Mouse (Mus musculus) limb, embryonic 15.5 days (tissue): ENCODE data around the gene Diaph2. TPM values are rescaled to one million over a fixed set of nuclear protein-coding genes. Genes with fewer than 3 reads are reported as not detected.
"Not testable (repeated sequence)": the region's sequence is repeated elsewhere in the genome, so short reads cannot be mapped to it uniquely, and the experiment has no call there.

Experiments
- ATAC-seq: fragments of 200-750 bp; cut with Nextera tagmentation; 2 replicates; pipeline ENCODE4 v1.8.0; 2017; ENCODE audit warnings: low read depth, moderate TSS enrichment; ENCODE audit not compliant: insufficient number of reproducible peaks, low FRiP score, low TSS enrichment
- H3K27ac ChIP-seq: fragments of 300-500 bp; sonication (generic); 2 replicates; pipeline ENCODE4 v1.5.1; 2015; ENCODE audit warnings: moderate library complexity, mild to moderate bottlenecking, inconsistent platforms
- H3K27me3 ChIP-seq: fragments of 300-500 bp; sonication (generic); 2 replicates; pipeline ENCODE4 v1.6.1; 2015; ENCODE audit warnings: inconsistent platforms
- H3K36me3 ChIP-seq: fragments of 300-500 bp; sonication (generic); 2 replicates; pipeline ENCODE4 v1.6.1; 2015; ENCODE audit warnings: inconsistent platforms
- H3K4me1 ChIP-seq: fragments of 300-500 bp; sonication (generic); 2 replicates; pipeline ENCODE4 v1.6.1; 2015; ENCODE audit warnings: inconsistent platforms
- H3K4me2 ChIP-seq: fragments of 300-500 bp; sonication (generic); 2 replicates; pipeline ENCODE4 v1.6.1; 2015; ENCODE audit warnings: mild to moderate bottlenecking, inconsistent platforms
- H3K4me3 ChIP-seq: fragments of 300-500 bp; sonication (generic); 2 replicates; pipeline ENCODE4 v1.5.1; 2015; ENCODE audit warnings: mild to moderate bottlenecking, inconsistent platforms
- H3K9ac ChIP-seq: fragments of 300-500 bp; sonication (generic); 2 replicates; pipeline ENCODE4 v1.6.1; 2015; ENCODE audit warnings: inconsistent platforms
- H3K9me3 ChIP-seq: fragments of 300-500 bp; sonication (generic); 2 replicates; pipeline ENCODE4 v1.6.1; 2016; ENCODE audit warnings: inconsistent platforms
- WGBS: fragments of 180-500 bp; shearing (Covaris S2); methylation state at CpG from one replicate; pipeline ENCODE4 v1.1.7; 2015; 5-methylcytosine and 5-hydroxymethylcytosine counted together
- polyA plus RNA-seq: library from polyadenylated mRNA; unstranded; fragments of >200 nt; fragmentation: Nextera tagmentation; extraction: Ambion mirVana; gene quantifications from 2 replicates; pipeline ENCODE4 v1.2.1, GENCODE M21; 2015

The Diaph2 gene
- polyA plus RNA-seq, 1 experiment from 2014 or later: 5.6 TPM

DNA sequence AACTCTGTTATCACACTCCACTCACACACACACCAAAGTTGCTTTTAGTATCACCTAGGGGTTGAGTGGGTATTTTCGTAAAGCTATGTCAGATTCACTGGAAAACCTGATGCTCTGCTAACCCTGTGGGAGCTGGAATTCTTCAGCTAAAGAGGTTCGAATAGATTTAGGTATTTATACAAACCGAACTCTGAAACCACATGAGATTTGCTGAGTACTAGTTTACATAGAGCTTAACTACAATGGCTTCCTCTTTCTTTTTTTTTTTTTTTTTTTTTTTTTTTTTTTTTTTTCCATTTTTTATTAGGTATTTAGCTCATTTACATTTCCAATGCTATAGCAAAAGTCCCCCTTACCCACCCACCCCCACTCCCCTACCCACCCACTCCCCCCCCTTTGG lies 447.9 kb downstream of the Diaph2 start:
- 84% methylated on average over 3 of the region's 3 CpGs for WGBS
- H3K27me3 ChIP-seq, H3K36me3 ChIP-seq, H3K4me3 ChIP-seq, H3K4me1 ChIP-seq, H3K4me2 ChIP-seq, H3K27ac ChIP-seq, H3K9ac ChIP-seq, H3K9me3 ChIP-seq, ATAC-seq: not testable (repeated sequence)

DNA sequence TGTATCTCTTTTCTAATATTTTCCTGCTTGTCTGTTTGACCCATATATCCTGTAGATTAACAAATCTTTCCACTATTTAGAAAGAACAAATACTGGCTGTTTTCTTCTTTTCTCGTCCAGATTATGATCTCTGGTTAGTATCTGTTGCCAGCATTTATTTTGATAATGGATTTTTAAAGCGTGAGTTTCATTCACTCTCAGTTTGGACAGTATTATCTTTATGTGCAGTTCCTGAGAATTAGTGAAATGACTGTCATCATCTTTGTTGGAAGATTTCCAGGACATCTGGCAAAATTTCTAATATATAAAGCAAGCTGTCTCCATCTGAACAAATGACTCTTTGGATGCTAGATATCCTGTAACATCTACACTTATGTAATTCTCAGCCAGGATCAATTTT lies 455.7 kb downstream of the Diaph2 start:
- H3K4me1 ChIP-seq: no peaks in the 10 kb centered on the region
- no peak overlapping the region for H3K27ac ChIP-seq
- no peaks in the 10 kb centered on the region for H3K27me3 ChIP-seq
- H3K4me3 ChIP-seq: no peak overlapping the region
- no peaks in the 10 kb centered on the region for H3K9me3 ChIP-seq
- ATAC-seq: no peak
- 59% methylated on average over 2 of the region's 2 CpGs for WGBS
- H3K9ac ChIP-seq: no peak overlapping the region
- no peak overlapping the region for H3K4me2 ChIP-seq
- no peaks in the 10 kb centered on the region for H3K36me3 ChIP-seq

DNA sequence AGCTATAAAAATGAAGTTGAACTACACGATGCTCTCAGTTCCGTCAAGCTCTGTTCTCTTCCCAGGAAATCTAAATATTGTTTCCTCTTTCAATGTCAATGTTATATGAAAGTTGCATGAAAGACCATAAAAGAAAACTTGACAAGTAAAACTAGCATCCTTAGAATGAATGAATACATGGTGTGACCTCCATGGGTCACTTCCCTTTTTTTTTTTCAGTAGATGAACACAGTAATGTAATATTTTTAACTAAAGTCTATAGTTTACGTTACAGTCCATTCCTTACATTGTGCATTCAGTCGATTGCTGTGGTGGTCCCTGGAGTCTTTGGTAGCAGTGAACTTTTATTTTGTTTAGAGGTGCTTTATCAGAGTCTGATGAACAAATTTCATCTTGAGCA lies 462.7 kb downstream of the Diaph2 start:
- no peaks in the 10 kb centered on the region for H3K4me1 ChIP-seq
- H3K27ac ChIP-seq: no peak overlapping the region
- H3K4me3 ChIP-seq: no peak overlapping the region
- H3K9me3 ChIP-seq: no peaks in the 10 kb centered on the region
- ATAC-seq: no peak
- H3K4me2 ChIP-seq: no peak overlapping the region
- 90% methylated on average over 4 of the region's 4 CpGs for WGBS
- no peaks in the 10 kb centered on the region for H3K27me3 ChIP-seq
- no peaks in the 10 kb centered on the region for H3K36me3 ChIP-seq
- no peak overlapping the region for H3K9ac ChIP-seq

DNA sequence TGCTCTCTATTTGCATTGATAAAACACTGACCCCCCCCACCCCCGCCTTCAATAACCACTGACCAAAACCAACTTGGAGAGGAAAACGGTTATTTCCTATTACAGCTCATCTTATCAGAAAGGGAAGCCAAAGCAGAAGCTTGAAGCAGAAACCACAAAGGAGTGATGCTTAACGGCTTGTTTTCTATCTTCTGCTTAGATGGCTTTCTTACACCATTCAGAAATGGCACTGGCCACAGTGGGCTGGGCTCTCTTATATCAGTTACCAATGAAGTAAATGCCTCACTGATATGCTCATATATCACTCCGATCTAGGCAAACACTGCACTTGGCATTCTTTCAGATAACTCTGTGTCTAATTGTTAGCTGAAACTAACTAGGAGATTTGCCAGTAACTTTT lies 463.2 kb downstream of the Diaph2 start:
- no peak overlapping the region for H3K4me2 ChIP-seq
- no peaks in the 10 kb centered on the region for H3K9me3 ChIP-seq
- no peak for ATAC-seq
- 87% methylated on average over 4 of the region's 4 CpGs for WGBS
- H3K27ac ChIP-seq: no peak overlapping the region
- no peaks in the 10 kb centered on the region for H3K4me1 ChIP-seq
- no peaks in the 10 kb centered on the region for H3K36me3 ChIP-seq
- no peaks in the 10 kb centered on the region for H3K27me3 ChIP-seq
- H3K4me3 ChIP-seq: no peak overlapping the region
- no peak overlapping the region for H3K9ac ChIP-seq

DNA sequence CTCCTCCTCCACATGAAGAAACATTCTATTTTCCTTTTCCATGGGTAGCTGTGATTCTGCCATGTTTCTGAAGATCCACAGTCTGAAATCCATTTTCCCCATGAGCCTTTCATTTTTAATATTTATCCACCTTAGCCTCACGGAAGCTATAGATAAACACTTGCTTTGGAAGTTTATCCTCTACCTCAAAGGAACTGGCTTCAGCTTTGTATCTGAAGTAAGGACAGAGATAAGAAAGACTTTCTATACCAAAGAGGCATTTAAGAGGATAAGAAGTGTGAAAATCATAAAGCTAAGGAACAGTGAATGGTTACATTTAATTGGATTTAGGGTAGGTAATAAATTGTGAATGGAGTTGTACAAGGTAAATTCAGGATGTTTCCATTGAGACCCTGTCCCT lies 480.5 kb downstream of the Diaph2 start:
- 95% methylated on average over 1 of the region's 1 CpGs for WGBS
- ATAC-seq: no peak
- H3K4me1 ChIP-seq: no peaks in the 10 kb centered on the region

DNA sequence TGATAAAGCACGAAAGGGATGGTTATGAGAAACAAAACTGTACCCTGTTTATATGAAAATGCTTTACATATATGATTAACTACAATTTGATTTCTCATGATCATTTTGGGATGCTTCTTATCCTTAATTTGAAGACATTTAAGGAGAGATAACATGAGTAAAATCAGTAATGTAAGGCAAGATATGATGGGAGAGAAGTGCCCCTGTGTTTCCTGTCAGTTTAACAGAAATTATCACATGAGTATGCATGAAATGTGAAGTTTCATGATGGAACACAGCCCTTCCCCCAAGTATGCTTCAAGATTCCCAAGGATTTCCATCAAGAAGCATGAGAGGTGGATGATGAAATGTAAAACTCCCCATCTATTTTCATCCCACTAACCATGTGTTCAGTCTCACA lies 485.6 kb downstream of the Diaph2 start:
- Histone ChIP-seq H3K27ac (no peak overlapping the region), H3K4me2 (no peak overlapping the region), H3K9ac (no peak overlapping the region), H3K27me3 (no peaks in the 10 kb centered on the region), H3K9me3 (no peaks in the 10 kb centered on the region), H3K4me1 (no peaks in the 10 kb centered on the region), H3K4me3 (no peak overlapping the region), H3K36me3 (no peaks in the 10 kb centered on the region)
- ATAC-seq: no peak
- 82% methylated on average over 1 of the region's 1 CpGs for WGBS

More for the DNA sequence above, 480.5 kb downstream of the Diaph2 start:
- Histone ChIP-seq H3K9ac (no peak overlapping the region), H3K36me3 (no peaks in the 10 kb centered on the region), H3K9me3 (no peaks in the 10 kb centered on the region), H3K27ac (no peak overlapping the region), H3K27me3 (no peaks in the 10 kb centered on the region), H3K4me3 (no peak overlapping the region), H3K4me2 (no peak overlapping the region)

DNA sequence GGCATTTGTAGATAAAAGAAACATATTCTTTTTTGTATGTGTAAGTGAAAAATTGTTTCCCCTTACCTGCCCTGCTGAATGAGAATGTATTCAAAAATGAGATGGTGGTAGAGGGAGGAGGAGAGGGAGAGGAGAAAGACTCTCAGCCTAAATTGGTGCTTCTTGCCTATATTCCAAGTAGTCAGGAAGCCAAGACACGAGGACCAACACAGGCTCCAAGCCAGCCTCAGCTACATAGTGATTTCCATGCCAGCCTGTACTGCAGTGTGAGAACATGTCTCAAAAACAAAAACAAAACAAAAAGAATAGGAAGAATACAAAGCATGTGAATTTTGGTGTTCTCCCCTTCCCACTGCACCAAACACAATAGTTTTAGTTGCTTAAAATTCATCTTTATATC lies 497.1 kb downstream of the Diaph2 start:
- H3K27me3 ChIP-seq: no peaks in the 10 kb centered on the region
- H3K9me3 ChIP-seq: no peaks in the 10 kb centered on the region
- ATAC-seq: no peak
- H3K4me1 ChIP-seq: no peaks in the 10 kb centered on the region
- no peak overlapping the region for H3K27ac ChIP-seq
- H3K4me2 ChIP-seq: no peak overlapping the region
- WGBS: 81% methylated on average over 1 of the region's 1 CpGs
- H3K9ac ChIP-seq: no peak overlapping the region
- no peak overlapping the region for H3K4me3 ChIP-seq
- no peaks in the 10 kb centered on the region for H3K36me3 ChIP-seq

DNA sequence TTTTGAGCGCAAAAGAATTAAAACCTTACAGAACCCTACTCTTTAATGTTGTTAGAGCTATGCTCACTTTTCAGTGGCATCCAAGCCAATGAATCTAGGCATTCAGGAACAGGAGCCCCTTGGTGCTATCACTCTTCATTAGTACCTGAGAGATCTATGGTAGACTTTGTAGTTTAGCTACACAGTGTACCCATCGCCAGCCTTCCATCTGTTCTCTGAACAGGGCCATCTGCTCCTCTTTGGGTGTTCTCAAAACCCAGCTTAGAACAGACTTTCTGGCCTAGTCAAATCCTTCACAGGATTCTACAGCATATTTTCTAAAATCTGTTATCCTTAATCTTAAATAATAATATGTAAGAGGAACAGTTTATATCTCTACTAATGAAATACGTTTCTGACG lies 504.1 kb downstream of the Diaph2 start:
- Histone ChIP-seq H3K9ac (no peak overlapping the region), H3K4me2 (no peak overlapping the region), H3K27me3 (no peaks in the 10 kb centered on the region), H3K4me3 (no peak overlapping the region), H3K4me1 (no peaks in the 10 kb centered on the region), H3K9me3 (no peaks in the 10 kb centered on the region), H3K27ac (no peak overlapping the region), H3K36me3 (no peaks in the 10 kb centered on the region)
- ATAC-seq: no peak
- WGBS: 92% methylated on average over 4 of the region's 4 CpGs

DNA sequence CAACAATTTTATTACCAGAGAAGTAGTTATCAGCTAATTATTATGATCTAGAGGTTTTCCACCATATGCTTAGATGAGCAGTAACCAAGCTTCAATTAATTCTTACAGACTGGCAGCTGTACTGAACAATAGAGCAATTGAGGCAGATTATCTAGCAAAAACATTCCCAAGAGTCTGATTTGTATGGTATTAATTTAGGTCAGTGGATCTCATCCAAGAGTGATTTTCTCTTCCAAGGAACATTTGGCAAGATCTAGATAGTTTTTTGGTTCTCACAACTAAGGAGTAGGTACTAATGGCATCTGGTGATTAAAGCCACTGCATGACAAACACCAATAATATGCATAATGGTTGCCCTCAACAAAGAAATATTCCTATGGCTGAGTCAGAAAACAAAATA lies 516.2 kb downstream of the Diaph2 start:
- ATAC-seq: no peak
- H3K27me3 ChIP-seq: no peaks in the 10 kb centered on the region
- H3K9ac ChIP-seq: no peak overlapping the region
- H3K4me2 ChIP-seq: no peak overlapping the region
- no peak overlapping the region for H3K27ac ChIP-seq
- no peaks in the 10 kb centered on the region for H3K4me1 ChIP-seq
- H3K9me3 ChIP-seq: no peaks in the 10 kb centered on the region
- H3K36me3 ChIP-seq: no peaks in the 10 kb centered on the region
- H3K4me3 ChIP-seq: no peak overlapping the region

DNA sequence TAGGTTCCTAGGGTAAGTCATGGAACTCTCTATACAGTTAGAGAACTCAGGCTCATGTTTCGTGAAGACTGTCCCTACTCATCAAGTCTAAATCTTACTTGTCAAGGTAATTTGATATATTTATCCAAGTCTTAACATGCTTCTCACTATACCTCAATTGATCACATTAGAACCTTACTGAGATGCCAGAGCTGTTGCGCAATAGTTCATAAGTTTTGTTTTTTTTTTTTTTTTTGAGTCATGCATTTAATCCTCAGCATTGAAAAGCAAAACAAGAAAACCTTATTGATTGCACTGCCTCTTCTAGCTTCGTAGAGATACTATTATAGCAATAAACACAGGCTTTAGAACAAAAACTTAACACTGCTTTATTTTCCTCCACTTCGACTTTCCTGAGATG lies 529.6 kb downstream of the Diaph2 start:
- 80% methylated on average over 4 of the region's 4 CpGs for WGBS
- Histone ChIP-seq H3K4me2 (no peak overlapping the region), H3K9ac (no peak overlapping the region), H3K4me1 (no peaks in the 10 kb centered on the region), H3K27ac (no peak overlapping the region), H3K9me3 (no peaks in the 10 kb centered on the region), H3K36me3 (no peaks in the 10 kb centered on the region), H3K4me3 (no peak overlapping the region), H3K27me3 (no peaks in the 10 kb centered on the region)
- no peak for ATAC-seq

DNA sequence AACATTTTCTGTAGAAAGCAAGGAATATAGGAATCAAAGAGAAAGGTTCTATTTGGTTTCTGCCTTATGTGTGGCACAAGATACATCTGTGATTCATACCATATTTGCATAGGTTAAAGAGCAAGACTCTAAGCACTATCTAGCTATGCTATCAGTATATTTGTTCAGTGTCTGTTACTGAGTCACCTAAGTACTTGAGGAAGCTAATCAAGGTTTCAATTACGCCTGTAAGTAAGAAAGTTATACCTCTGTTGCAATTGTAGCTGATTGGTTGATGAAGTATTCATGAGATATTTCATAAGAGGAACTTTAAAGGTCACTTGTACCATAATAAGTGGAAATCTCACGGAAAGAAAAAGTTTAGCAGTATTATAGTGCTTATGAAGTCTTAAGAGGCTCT lies 531.9 kb downstream of the Diaph2 start:
- Histone ChIP-seq H3K27ac (no peak overlapping the region), H3K4me3 (no peak overlapping the region), H3K4me2 (no peak overlapping the region), H3K9ac (no peak overlapping the region), H3K36me3 (no peaks in the 10 kb centered on the region), H3K4me1 (no peaks in the 10 kb centered on the region), H3K27me3 (no peaks in the 10 kb centered on the region), H3K9me3 (no peaks in the 10 kb centered on the region)
- ATAC-seq: no peak
- 72% methylated on average over 2 of the region's 2 CpGs for WGBS

DNA sequence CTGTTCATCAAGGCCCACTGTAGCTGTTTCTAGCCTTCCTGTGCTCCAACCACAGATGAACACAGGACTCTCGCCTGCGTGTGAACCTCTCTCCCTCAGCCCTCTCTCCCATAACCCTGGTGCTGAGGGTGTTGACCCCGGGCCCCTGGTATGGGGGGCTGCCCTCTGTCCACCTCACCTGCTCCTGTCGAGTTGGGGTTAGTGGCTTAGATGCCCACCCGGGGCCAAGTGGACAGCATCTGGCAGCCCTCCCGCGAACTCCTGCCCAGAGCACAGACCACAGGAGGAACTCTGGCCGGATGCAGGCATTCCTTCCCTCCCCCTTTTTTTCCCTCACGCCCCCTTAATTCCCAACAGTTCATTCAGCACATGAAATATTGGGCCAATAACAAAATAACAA lies 537.5 kb downstream of the Diaph2 start:
- Histone ChIP-seq H3K27me3 (no peaks in the 10 kb centered on the region), H3K9me3 (no peaks in the 10 kb centered on the region), H3K9ac (no peak overlapping the region), H3K36me3 (no peaks in the 10 kb centered on the region), H3K4me1 (no peaks in the 10 kb centered on the region), H3K4me3 (no peak overlapping the region), H3K4me2 (no peak overlapping the region), H3K27ac (no peak overlapping the region)
- 78% methylated on average over 9 of the region's 9 CpGs for WGBS
- ATAC-seq: no peak

DNA sequence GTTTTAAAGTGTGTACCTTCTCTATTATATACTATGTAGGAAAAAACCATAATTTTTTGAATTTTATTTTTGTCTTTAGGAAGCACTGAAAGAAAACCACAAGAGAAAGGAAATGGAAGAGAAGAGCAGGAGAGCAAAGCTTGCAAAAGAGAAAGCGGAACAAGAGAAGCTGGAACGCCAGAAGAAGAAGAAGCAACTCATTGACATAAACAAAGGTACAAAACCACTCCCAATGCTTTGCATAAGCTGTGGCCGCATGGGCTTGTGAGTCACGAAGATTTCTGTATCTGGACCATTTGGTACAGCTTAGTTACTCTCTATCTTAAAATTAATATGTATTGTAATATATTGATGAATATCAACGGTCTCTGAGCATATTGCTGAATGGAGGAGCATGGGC lies 540.2 kb downstream of the Diaph2 start:
- ATAC-seq: no peak
- no peaks in the 10 kb centered on the region for H3K4me1 ChIP-seq
- no peak overlapping the region for H3K9ac ChIP-seq
- H3K9me3 ChIP-seq: no peaks in the 10 kb centered on the region
- 87% methylated on average over 5 of the region's 5 CpGs for WGBS
- no peaks in the 10 kb centered on the region for H3K36me3 ChIP-seq
- no peak overlapping the region for H3K4me2 ChIP-seq
- H3K27me3 ChIP-seq: no peaks in the 10 kb centered on the region
- no peak overlapping the region for H3K27ac ChIP-seq
- H3K4me3 ChIP-seq: no peak overlapping the region
